ENCODE assay signal across 8 mouse cellular contexts in the genomic region with DNA sequence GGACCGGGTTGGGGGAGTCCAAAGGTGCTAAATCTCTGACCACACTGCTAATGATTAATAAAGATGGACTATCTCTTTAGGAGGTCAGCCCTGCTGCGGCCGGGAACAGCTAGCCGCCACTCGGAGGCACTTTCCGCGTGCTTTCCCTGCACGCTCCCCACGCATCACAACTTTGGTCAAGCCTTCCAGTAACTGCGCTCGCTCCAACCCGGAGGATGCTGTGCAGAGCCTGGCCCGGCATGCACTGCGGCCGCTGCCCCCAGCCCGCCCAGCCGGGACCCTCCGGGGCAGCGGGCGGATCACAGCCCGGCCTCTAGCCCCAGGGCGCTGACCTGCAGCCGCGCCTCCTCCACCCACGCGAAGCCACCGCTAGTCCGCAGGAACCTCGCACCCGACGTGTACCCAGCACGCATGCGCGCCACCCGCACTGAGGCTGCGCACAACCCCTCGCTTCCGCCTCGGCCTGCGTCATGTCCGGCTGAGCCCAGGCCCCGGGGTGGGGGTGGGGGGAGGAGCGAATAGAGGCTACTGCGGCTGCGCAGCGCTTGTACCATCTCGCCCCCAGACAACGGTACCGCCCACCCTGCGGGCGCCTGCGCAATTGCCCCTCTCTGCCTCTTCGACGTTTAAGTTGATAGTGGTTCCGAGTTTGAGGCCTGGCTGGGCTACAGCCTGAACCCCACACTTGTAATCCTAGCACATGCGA. TPM values are rescaled to one million over a fixed set of nuclear protein-coding genes. Genes with fewer than 3 reads are reported as not detected.
DNase-seq lines count a peak whose midpoint lies in the region; ATAC-seq and TF ChIP-seq lines count a peak whose summit lies in the region.

No protein-coding gene starts in this region.

- under 1% methylated on average over 56 of the region's 56 CpGs for WGBS in hindbrain, postnatal 0 days

- peaks cover 4% of the 10 kb centered on the region; the same call in 1 of the 2 replicates for H3K4me1 ChIP-seq in hindbrain, postnatal 0 days (ENCODE audit: insufficient read depth, low read length)

- H3K4me3 ChIP-seq in gastrocnemius, adult 2 months, result peak overlapping the region; percentile 93
- H3K4me3 ChIP-seq in hindbrain, postnatal 0 days (ENCODE audit: low read length), result peak overlapping the region; percentile 85
- peak overlapping the region; percentile 98 for H3K4me3 ChIP-seq in left cerebral cortex, adult 2 months

- H3K9ac ChIP-seq in hindbrain, postnatal 0 days (replicated peaks; ENCODE audit: low read length), result peak overlapping the region; percentile 69

- no peaks in the 10 kb centered on the region for H3K9me3 ChIP-seq in hindbrain, postnatal 0 days (ENCODE audit: low read length)

- H3K4me2 ChIP-seq in hindbrain, postnatal 0 days (ENCODE audit: low read depth, low read length), result peak overlapping the region; percentile 71

- peak; percentile 29 for TF ChIP-seq CTCF in gastrocnemius, adult 2 months (IDR thresholded peaks at IDR 0.05)
- TF ChIP-seq CTCF in hindbrain, postnatal 0 days (IDR thresholded peaks at IDR 0.05; ENCODE audit: low read depth), result peak; percentile 12; the same call in 1 of the 2 replicates
- no peak; the same call in 1 of the 2 replicates for TF ChIP-seq CTCF in left cerebral cortex, adult 2 months (IDR thresholded peaks at IDR 0.05)

- DNase-seq in WW6 (ENCODE audit: low read depth, low spot score), result peak; percentile 96
- peak; percentile 99 for DNase-seq in cerebellum, postnatal 4 days (ENCODE audit: low spot score in 2 of 2)
- peak; percentile 99 for DNase-seq in gastrocnemius, adult 2 months
- DNase-seq in hindbrain, postnatal 0 days (ENCODE audit: low spot score), result peak; percentile 99
- peak; percentile 99 for DNase-seq in left cerebral cortex, adult 2 months (ENCODE audit: extremely low spot score in 1 of 2, low spot score in 2 of 2)
- peak; percentile 95 to 99 for DNase-seq in right cerebral cortex, adult 2 months (ENCODE audit: low spot score in 2 of 2)
- DNase-seq in urinary bladder, postnatal 14 days (ENCODE audit: low spot score), result peak; percentile 98

- H3K27me3 ChIP-seq in hindbrain, postnatal 0 days (ENCODE audit: insufficient read depth, low read length), result no peaks in the 10 kb centered on the region

- 0 out of 2 replicates have a peak, but pooled peaks cover 5% of the 10 kb centered on the region for H3K36me3 ChIP-seq in hindbrain, postnatal 0 days (ENCODE audit: insufficient read depth, low read length)

- H3K27ac ChIP-seq in gastrocnemius, adult 2 months, result peak overlapping the region; percentile 93
- H3K27ac ChIP-seq in hindbrain, postnatal 0 days, result peak overlapping the region; percentile 83
- peak overlapping the region; percentile 87 for H3K27ac ChIP-seq in left cerebral cortex, adult 2 months

- intact Hi-C loops in gastrocnemius, adult 2 months (cut with DNase I), result loop anchor here (10.0 kb wide), 1 partner anchor 425 kb away; no protein-coding TSS in a partner anchor
- intact Hi-C loops in left cerebral cortex, adult 2 months (cut with DNase I), result loop anchor here (5.0 to 10.0 kb wide), 2 partner anchors 133 to 225 kb away; a partner anchor contains a TSS

- ATAC-seq in hindbrain, postnatal 0 days, result peak; percentile 93
- peak; percentile 68 for ATAC-seq in megakaryocyte, adult 5-6 weeks (ENCODE audit: poor library complexity, severe bottlenecking)

RNA-seq across cellular contexts. Expression of a gene that starts 4.6 kb away (rescaled TPM):
- 100 to 1,000 TPM; 579 to 815 TPM for total RNA-seq in gastrocnemius, adult 2 months (2021)
- total RNA-seq in hindbrain, postnatal 0 days (2014; rRNA removed), result 126 and 135 TPM in 2 replicates
- polyA plus RNA-seq in hindbrain, postnatal 0 days (2015; fragmentation: Nextera tagmentation; extraction: Ambion mirVana), result 449 and 470 TPM in 2 replicates
- total RNA-seq in left cerebral cortex, adult 2 months (2021), result 100 to 1,000 TPM; 190 TPM
- 118 and 123 TPM in 2 replicates for total RNA-seq in megakaryocyte, adult 5-6 weeks (2015)
- 153 and 156 TPM in 2 replicates for total RNA-seq in megakaryocyte, adult 5-6 weeks (2017)

RNA-seq across cellular contexts. Expression of a gene that starts 4.8 kb away (rescaled TPM):
- total RNA-seq in gastrocnemius, adult 2 months (2021), result under 1 TPM in 1 of 2 experiments, not detected in 1; 0.20 TPM
- total RNA-seq in hindbrain, postnatal 0 days (2014; rRNA removed), result 0.52 and 2.4 TPM in 2 replicates
- 0.09 and 0.34 TPM in 2 replicates for polyA plus RNA-seq in hindbrain, postnatal 0 days (2015; fragmentation: Nextera tagmentation; extraction: Ambion mirVana)
- total RNA-seq in left cerebral cortex, adult 2 months (2021), result under 1 TPM; 0.44 to 0.70 TPM
- total RNA-seq in megakaryocyte, adult 5-6 weeks (2015), result 0.11 and 2.2 TPM in 2 replicates
- 0.26 and 0.81 TPM in 2 replicates for total RNA-seq in megakaryocyte, adult 5-6 weeks (2017)

RNA-seq across cellular contexts. Expression of a gene that starts 55.9 kb away (rescaled TPM):
- 10 to 100 TPM; 20.7 to 50.5 TPM for total RNA-seq in gastrocnemius, adult 2 months (2021)
- 32.4 and 38.8 TPM in 2 replicates for total RNA-seq in hindbrain, postnatal 0 days (2014; rRNA removed)
- 22.2 and 23.2 TPM in 2 replicates for polyA plus RNA-seq in hindbrain, postnatal 0 days (2015; fragmentation: Nextera tagmentation; extraction: Ambion mirVana)
- 10 to 100 TPM; 25.9 to 37.8 TPM for total RNA-seq in left cerebral cortex, adult 2 months (2021)
- 1.8 and 3.7 TPM in 2 replicates for total RNA-seq in megakaryocyte, adult 5-6 weeks (2015)
- total RNA-seq in megakaryocyte, adult 5-6 weeks (2017), result 2.3 and 3.4 TPM in 2 replicates

Comparison
In these comparisons a context has a peak if more than half of its experiments do, and no peak if none do; other contexts are left out.
1. Peak in every context shown above with its lines: DNase-seq, ATAC-seq, H3K4me3 ChIP-seq and H3K27ac ChIP-seq.